ENCODE assay signal across 8 mouse cellular contexts in the genomic region with DNA sequence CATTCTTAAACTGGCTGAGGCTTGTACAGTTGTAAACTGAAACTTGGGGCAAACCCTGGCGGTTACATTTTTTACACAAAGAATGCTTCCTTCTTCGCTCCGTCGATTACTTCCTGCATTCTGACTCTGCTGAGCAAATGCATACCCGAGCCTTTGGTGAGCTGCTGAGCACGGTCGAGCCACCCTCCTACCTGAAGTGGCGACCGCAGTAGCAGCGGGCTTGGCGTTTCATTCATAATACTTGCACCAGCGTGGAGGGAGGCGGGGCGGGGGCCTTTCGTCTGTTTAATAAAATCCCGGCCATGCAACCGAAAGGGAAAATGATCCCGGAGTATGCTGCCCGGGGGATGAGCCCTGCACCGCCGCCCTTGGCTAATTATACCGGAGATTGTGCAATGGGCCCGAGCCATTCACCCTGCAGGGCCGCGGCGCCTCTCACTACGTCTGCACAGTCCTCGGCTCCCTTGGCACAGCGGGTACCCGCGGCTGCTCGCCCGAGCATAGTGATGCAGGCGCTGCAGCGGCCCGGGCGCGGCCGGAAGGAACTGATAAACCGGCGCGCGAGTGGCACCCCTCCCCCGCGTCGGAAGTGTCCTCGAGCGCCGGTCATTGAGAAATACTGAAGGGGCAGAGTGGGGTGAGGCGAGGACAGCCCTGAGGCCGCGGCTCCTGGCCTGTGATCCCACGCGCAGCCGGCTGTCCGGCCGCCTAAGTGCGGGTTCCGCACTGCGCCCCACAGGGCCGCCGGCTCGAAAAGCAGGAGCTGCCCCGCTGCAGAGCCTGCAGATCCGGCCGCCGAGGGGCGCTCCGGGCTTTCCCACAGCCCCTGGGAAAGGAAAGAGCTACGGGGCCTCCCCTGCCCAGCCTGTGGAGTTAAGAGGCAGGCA. TPM values are rescaled to one million over a fixed set of nuclear protein-coding genes. Genes with fewer than 3 reads are reported as not detected.
DNase-seq lines count a peak whose midpoint lies in the region; ATAC-seq and TF ChIP-seq lines count a peak whose summit lies in the region.

No protein-coding gene starts in this region.

- H3K9me3 ChIP-seq in embryonic facial prominence, embryonic 12.5 days: no peaks in the 10 kb centered on the region
- no peaks in the 10 kb centered on the region for H3K9me3 ChIP-seq in limb, embryonic 14.5 days (ENCODE audit: control insufficient read depth, low read length)
- H3K9me3 ChIP-seq in midbrain, embryonic 15.5 days: no peaks in the 10 kb centered on the region

- peak overlapping the region; percentile 59 for H3K4me2 ChIP-seq in embryonic facial prominence, embryonic 12.5 days (replicated peaks)
- H3K4me2 ChIP-seq in limb, embryonic 14.5 days (replicated peaks; ENCODE audit: low read depth, low read length, severe bottlenecking): peak overlapping the region; percentile 78
- peak overlapping the region; percentile 91 for H3K4me2 ChIP-seq in midbrain, embryonic 15.5 days

- under 1% methylated on average over 70 of the region's 70 CpGs for WGBS in embryonic facial prominence, embryonic 12.5 days
- WGBS in heart, adult 2 months: under 1% methylated on average over 70 of the region's 70 CpGs
- WGBS in kidney, adult 2 months: under 1% methylated on average over 70 of the region's 70 CpGs
- under 1% methylated on average over 63 of the region's 70 CpGs for WGBS in limb, embryonic 14.5 days
- under 1% methylated on average over 70 of the region's 70 CpGs for WGBS in midbrain, embryonic 15.5 days

- H3K36me3 ChIP-seq in embryonic facial prominence, embryonic 12.5 days: no peaks in the 10 kb centered on the region
- H3K36me3 ChIP-seq in heart, adult 2 months (ENCODE audit: control insufficient read depth, insufficient read depth, low read length): no peaks in the 10 kb centered on the region
- H3K36me3 ChIP-seq in kidney, adult 2 months (ENCODE audit: control insufficient read depth, insufficient read depth, low read length): no peaks in the 10 kb centered on the region
- H3K36me3 ChIP-seq in limb, embryonic 14.5 days (ENCODE audit: control insufficient read depth, insufficient read depth, low read length): no peaks in the 10 kb centered on the region
- no peaks in the 10 kb centered on the region for H3K36me3 ChIP-seq in midbrain, embryonic 15.5 days (replicated peaks)

- intact Hi-C loops in heart, adult 2 months (cut with DNase I): loop anchor here (1.0 to 5.0 kb wide), 4 partner anchors 88 to 192 kb away; a partner anchor contains a TSS

- peaks cover 14% of the 10 kb centered on the region; the same call in 1 of the 2 replicates for H3K4me1 ChIP-seq in embryonic facial prominence, embryonic 12.5 days
- peaks cover 2% of the 10 kb centered on the region for H3K4me1 ChIP-seq in heart, adult 2 months (ENCODE audit: control insufficient read depth, insufficient read depth, low read length)
- peaks cover 6% of the 10 kb centered on the region; the same call in 1 of the 2 replicates for H3K4me1 ChIP-seq in kidney, adult 2 months (ENCODE audit: control insufficient read depth, insufficient read depth, low read length)
- H3K4me1 ChIP-seq in limb, embryonic 14.5 days (ENCODE audit: control insufficient read depth, insufficient read depth, low read length): peaks cover 11% of the 10 kb centered on the region
- H3K4me1 ChIP-seq in midbrain, embryonic 15.5 days: peaks cover 22% of the 10 kb centered on the region

- H3K27ac ChIP-seq in embryonic facial prominence, embryonic 12.5 days: peak overlapping the region; percentile 95
- H3K27ac ChIP-seq in heart, adult 2 months: peak overlapping the region; percentile 78
- peak overlapping the region; percentile 69 for H3K27ac ChIP-seq in kidney, adult 2 months (ENCODE audit: insufficient read depth, low read depth, low read length)
- H3K27ac ChIP-seq in limb, embryonic 14.5 days (replicated peaks; ENCODE audit: low read depth, low read length): peak overlapping the region; percentile 93
- H3K27ac ChIP-seq in midbrain, embryonic 15.5 days: peak overlapping the region; percentile 87

- no peaks in the 10 kb centered on the region for H3K79me2 ChIP-seq in heart, adult 2 months (replicated peaks; ENCODE audit: control insufficient read depth, insufficient read depth, low read length)

- TF ChIP-seq EP300 in heart, adult 2 months (IDR thresholded peaks at IDR 0.05; ENCODE audit: insufficient read depth, low read depth, low read length): 0 out of 2 replicates have a peak, but pooled peaks have one; percentile 10

- peak overlapping the region; percentile 63 for H3K4me3 ChIP-seq in embryonic facial prominence, embryonic 12.5 days
- peak overlapping the region; percentile 65 for H3K4me3 ChIP-seq in heart, adult 2 months
- H3K4me3 ChIP-seq in kidney, adult 2 months (ENCODE audit: insufficient read depth, low read depth, low read length): peak overlapping the region; percentile 70
- H3K4me3 ChIP-seq in limb, embryonic 14.5 days (replicated peaks; ENCODE audit: low read length): peak overlapping the region; percentile 70
- peak overlapping the region; percentile 75 for H3K4me3 ChIP-seq in midbrain, embryonic 15.5 days

- peak; percentile 28; the same call in 1 of the 2 replicates for TF ChIP-seq POLR2A in heart, adult 2 months (IDR thresholded peaks at IDR 0.05; ENCODE audit: insufficient read depth, low read depth, low read length)
- TF ChIP-seq POLR2A in kidney, adult 2 months (IDR thresholded peaks at IDR 0.05; ENCODE audit: low read depth, low read length): no peak
- TF ChIP-seq POLR2A in limb, embryonic 14.5 days (IDR thresholded peaks at IDR 0.05; ENCODE audit: borderline replicate concordance, extremely low read depth, insufficient read depth, insufficient read length): 0 out of 2 replicates have a peak, but pooled peaks have one; percentile 60

- peak; percentile 88 for DNase-seq in 416B (ENCODE audit: low read depth)
- DNase-seq in adrenal gland, postnatal 36 days: peak; percentile 89 to 92
- peak; percentile 91 to 93 for DNase-seq in heart, adult 2 months
- DNase-seq in kidney, adult 2 months: peak; percentile 90
- DNase-seq in limb, embryonic 14.5 days (ENCODE audit: low spot score): peak; percentile 83
- DNase-seq in spleen, adult 18-20 months: peak; percentile 69 to 78

- ATAC-seq in embryonic facial prominence, embryonic 12.5 days (ENCODE audit: insufficient number of reproducible peaks, insufficient read depth, low FRiP score, low TSS enrichment): peak; percentile 68
- peak; percentile 56 for ATAC-seq in limb, embryonic 14.5 days (ENCODE audit: low FRiP score, low read depth)
- ATAC-seq in midbrain, embryonic 15.5 days (replicated peaks): peak; percentile 68

- peak overlapping the region; percentile 72 for H3K9ac ChIP-seq in embryonic facial prominence, embryonic 12.5 days
- H3K9ac ChIP-seq in heart, adult 2 months (ENCODE audit: low read depth, low read length): peak overlapping the region; percentile 82
- peak overlapping the region; percentile 78 for H3K9ac ChIP-seq in limb, embryonic 14.5 days (ENCODE audit: low read depth, low read length, severe bottlenecking)
- peak overlapping the region; percentile 75 for H3K9ac ChIP-seq in midbrain, embryonic 15.5 days

- H3K27me3 ChIP-seq in embryonic facial prominence, embryonic 12.5 days: no peaks in the 10 kb centered on the region
- no peaks in the 10 kb centered on the region for H3K27me3 ChIP-seq in heart, adult 2 months (ENCODE audit: control insufficient read depth, insufficient read depth, low read length)
- H3K27me3 ChIP-seq in kidney, adult 2 months (replicated peaks; ENCODE audit: control insufficient read depth, insufficient read depth, low read length): no peaks in the 10 kb centered on the region
- no peaks in the 10 kb centered on the region for H3K27me3 ChIP-seq in limb, embryonic 14.5 days (ENCODE audit: control insufficient read depth, insufficient read depth, low read length)
- H3K27me3 ChIP-seq in midbrain, embryonic 15.5 days (replicated peaks): 0 out of 2 replicates have a peak, but pooled peaks cover 3% of the 10 kb centered on the region

- peak; percentile 89 for TF ChIP-seq CTCF in heart, adult 2 months (IDR thresholded peaks at IDR 0.05)
- TF ChIP-seq CTCF in kidney, adult 2 months (conservative IDR thresholded peaks at IDR 0.05; ENCODE audit: insufficient read depth, insufficient read length, low read depth, low read length): peak; percentile 52

RNA-seq across cellular contexts. Expression of a gene that starts 4.1 kb away (rescaled TPM):
- 10 to 100 TPM; 32.0 to 38.0 TPM for total RNA-seq in adrenal gland, postnatal 36 days (2021)
- 7.9 and 10.0 TPM in 2 replicates for polyA plus RNA-seq in embryonic facial prominence, embryonic 12.5 days (2016; fragmentation: Nextera tagmentation; extraction: Ambion mirVana)
- total RNA-seq in heart, adult 2 months (2021): 10 to 100 TPM; 22.0 to 22.1 TPM
- 18.5 and 20.6 TPM in 2 replicates for polyA plus RNA-seq in heart, adult 2 months (2012; rRNA removed)
- 20.0 and 21.2 TPM in 2 replicates for polyA plus RNA-seq in kidney, adult 2 months (2012; rRNA removed)
- 25.4 and 28.4 TPM in 2 replicates for polyA plus RNA-seq in limb, embryonic 14.5 days (2012; rRNA removed)
- polyA plus RNA-seq in limb, embryonic 14.5 days (2014; fragmentation: Nextera tagmentation; extraction: Ambion mirVana): 8.5 TPM in 2 replicates
- 6.1 and 6.2 TPM in 2 replicates for polyA plus RNA-seq in midbrain, embryonic 15.5 days (2015; fragmentation: Nextera tagmentation; extraction: Ambion mirVana)

Comparison
In these comparisons a context has a peak if more than half of its experiments do, and no peak if none do; other contexts are left out.
1. Peak in every context shown above with its lines: DNase-seq, ATAC-seq, H3K4me3 ChIP-seq and H3K27ac ChIP-seq.